Mouse (Mus musculus) ES-Bruce4 (cell line): ENCODE results near the gene Serpinb6a. TPM values are rescaled to one million over a fixed set of nuclear protein-coding genes. Genes with fewer than 3 reads are reported as not detected.

Experiments
- H3K27ac ChIP-seq: 2 replicates; pipeline ENCODE4 v1.5.1; 2012; ENCODE audit warnings: low read length, inconsistent platforms; ENCODE audit not compliant: insufficient read depth
- H3K27me3 ChIP-seq: 2 replicates; pipeline ENCODE4 v1.6.1; 2012; ENCODE audit warnings: mild to moderate bottlenecking, low read length, inconsistent platforms; ENCODE audit not compliant: control insufficient read depth, poor library complexity, insufficient read depth, severe bottlenecking
- H3K36me3 ChIP-seq: 2 replicates; pipeline ENCODE4 v1.6.1; 2012; ENCODE audit warnings: inconsistent platforms, mild to moderate bottlenecking, low read length, moderate library complexity; ENCODE audit not compliant: control insufficient read depth, poor library complexity, insufficient read depth, severe bottlenecking
- H3K4me1 ChIP-seq: one replicate; pipeline ENCODE4 v1.8.1; 2011; ENCODE audit warnings: low read length; ENCODE audit not compliant: control insufficient read depth, insufficient read depth
- H3K4me3 ChIP-seq: 2 replicates; pipeline ENCODE4 v1.5.1; 2011; ENCODE audit warnings: low read depth, mild to moderate bottlenecking, low read length
- H3K9ac ChIP-seq: 2 replicates; pipeline ENCODE4 v1.6.1; 2012; ENCODE audit warnings: low read depth, mild to moderate bottlenecking, inconsistent platforms; ENCODE audit not compliant: poor library complexity, severe bottlenecking
- H3K9me3 ChIP-seq: replicated peaks from 2 replicates; pipeline ENCODE4 v1.6.1; 2012; ENCODE audit warnings: mild to moderate bottlenecking, low read length, inconsistent platforms; ENCODE audit not compliant: control insufficient read depth, poor library complexity, insufficient read depth, severe bottlenecking
- CTCF ChIP-seq: IDR thresholded peaks from one replicate; pipeline ENCODE4 v1.8.1; 2011; ENCODE audit warnings: low read depth, low read length
- EP300 ChIP-seq: IDR thresholded peaks from 2 replicates; pipeline ENCODE4 v1.6.1; 2011; ENCODE audit warnings: low read depth, low read length; ENCODE audit not compliant: insufficient read depth
- POLR2A ChIP-seq: IDR thresholded peaks from one replicate; pipeline ENCODE4 v1.8.1; 2011; ENCODE audit warnings: low read length; ENCODE audit not compliant: insufficient read depth
- polyA plus RNA-seq: library from polyadenylated mRNA; stranded (reverse); fragments of >200 nt; gene quantifications from 2 replicates; pipeline ENCODE4 v1.2.4, GENCODE M21; 2011; ENCODE audit warnings: low read depth; ENCODE audit not compliant: missing spikeins, insufficient read depth, insufficient read length

The Serpinb6a gene
- polyA plus RNA-seq, 1 experiment = 128 TPM

DNA sequence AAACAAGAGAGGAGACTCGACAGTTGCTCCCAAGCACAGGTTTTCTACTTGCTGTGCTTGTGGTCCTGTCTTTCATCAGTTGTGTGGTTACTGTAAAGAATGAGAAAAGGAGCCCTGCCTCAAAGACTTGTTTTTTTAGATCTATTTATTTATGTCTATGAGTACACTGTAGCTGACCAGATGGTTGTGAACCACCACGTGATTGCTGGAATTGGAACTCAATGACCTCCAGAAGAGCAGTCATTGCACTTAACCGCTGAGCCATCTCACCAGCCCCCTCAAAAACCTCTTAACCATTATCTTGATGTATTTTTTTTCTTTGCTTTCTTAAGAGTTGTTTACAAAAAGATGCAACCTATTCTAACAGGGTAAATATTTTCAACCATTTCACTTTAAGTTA is 32.8 kb upstream of the Serpinb6a start:
- Histone ChIP-seq H3K4me3 (no peak overlapping the region), H3K9ac (no peak overlapping the region), H3K27ac (no peak overlapping the region), H3K36me3 (no peaks in the 10 kb centered on the region), H3K27me3 (no peaks in the 10 kb centered on the region), H3K9me3 (no peaks in the 10 kb centered on the region), H3K4me1 (peaks cover 3% of the 10 kb centered on the region)
- TF ChIP-seq POLR2A (no peak), EP300 (no peak), CTCF (no peak)

DNA sequence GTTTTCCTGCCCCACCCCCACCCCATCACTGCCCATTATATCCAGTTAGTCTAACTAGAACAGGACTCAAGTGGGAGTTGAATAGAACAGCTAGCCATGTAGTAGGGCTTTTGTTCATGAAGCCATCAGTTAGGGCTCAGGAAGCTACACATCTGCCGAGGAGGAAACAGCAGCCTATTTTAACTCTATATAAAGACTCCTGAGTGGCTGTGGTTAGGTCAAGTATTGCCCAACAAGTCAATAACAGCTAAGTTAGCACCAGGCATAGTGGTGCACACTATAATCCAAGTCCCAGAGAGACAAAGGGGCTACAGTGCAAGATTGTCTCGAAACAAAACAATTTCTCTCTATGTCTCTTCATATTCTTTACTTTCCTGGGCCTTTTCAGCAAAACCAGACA is 29.4 kb upstream of the Serpinb6a start:
- Histone ChIP-seq H3K4me1 (peaks cover 2% of the 10 kb centered on the region), H3K9me3 (no peaks in the 10 kb centered on the region), H3K9ac (no peak overlapping the region), H3K27me3 (no peaks in the 10 kb centered on the region), H3K36me3 (no peaks in the 10 kb centered on the region), H3K4me3 (no peak overlapping the region), H3K27ac (no peak overlapping the region)
- no peak for TF ChIP-seq CTCF
- TF ChIP-seq EP300 = no peak
- TF ChIP-seq POLR2A = no peak

DNA sequence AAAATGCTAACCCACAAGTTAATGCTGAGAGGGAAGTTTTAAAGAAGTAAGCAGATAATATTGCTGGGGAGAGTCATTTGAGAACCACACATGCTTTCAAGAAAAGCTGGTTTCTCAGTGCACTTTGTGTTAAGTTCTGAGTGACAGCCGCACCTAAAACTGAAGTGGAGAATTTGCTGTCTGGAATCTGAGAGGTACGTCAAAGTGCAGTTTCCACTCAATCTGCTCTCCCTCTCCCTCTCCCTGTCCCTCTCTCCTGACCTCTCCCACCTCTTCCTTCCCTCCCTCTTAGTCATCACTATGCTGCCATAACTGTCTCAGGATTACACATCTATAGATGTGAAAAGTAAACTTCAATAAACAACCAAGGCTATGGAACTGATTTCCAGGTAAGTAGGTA is 19.4 kb upstream of the Serpinb6a start:
- H3K9me3 ChIP-seq = no peaks in the 10 kb centered on the region
- no peaks in the 10 kb centered on the region for H3K36me3 ChIP-seq
- no peak overlapping the region for H3K4me3 ChIP-seq
- H3K27ac ChIP-seq = no peak overlapping the region
- no peak for TF ChIP-seq CTCF
- TF ChIP-seq EP300 = no peak
- no peak for TF ChIP-seq POLR2A
- H3K9ac ChIP-seq = no peak overlapping the region
- H3K27me3 ChIP-seq = no peaks in the 10 kb centered on the region
- H3K4me1 ChIP-seq = no peaks in the 10 kb centered on the region

DNA sequence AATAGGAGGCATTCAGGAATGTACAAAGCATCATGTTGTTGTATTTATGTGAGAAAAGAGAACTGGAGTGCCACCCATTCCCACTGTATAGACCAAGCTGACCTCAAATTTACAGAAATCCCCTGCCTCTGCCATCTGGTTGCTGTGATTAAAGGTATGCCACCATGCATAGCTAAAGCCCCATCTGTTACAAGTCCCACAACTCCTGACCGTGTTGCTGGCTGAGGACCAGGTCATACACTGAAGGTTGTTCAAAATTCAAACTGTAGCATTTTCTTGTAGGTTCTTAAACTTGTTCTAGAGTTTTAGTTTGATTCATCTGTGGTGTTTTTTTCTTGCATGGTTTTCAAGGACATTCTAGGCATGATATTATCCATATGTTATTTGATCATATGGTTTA is 15.9 kb upstream of the Serpinb6a start:
- H3K36me3 ChIP-seq = 0 out of 2 replicates have a peak, but pooled peaks cover 3% of the 10 kb centered on the region
- H3K27ac ChIP-seq = no peak overlapping the region
- H3K4me3 ChIP-seq = no peak overlapping the region
- TF ChIP-seq CTCF (no peak), EP300 (no peak), POLR2A (no peak)
- no peaks in the 10 kb centered on the region for H3K27me3 ChIP-seq
- no peaks in the 10 kb centered on the region for H3K9me3 ChIP-seq
- H3K9ac ChIP-seq = no peak overlapping the region
- no peaks in the 10 kb centered on the region for H3K4me1 ChIP-seq

DNA sequence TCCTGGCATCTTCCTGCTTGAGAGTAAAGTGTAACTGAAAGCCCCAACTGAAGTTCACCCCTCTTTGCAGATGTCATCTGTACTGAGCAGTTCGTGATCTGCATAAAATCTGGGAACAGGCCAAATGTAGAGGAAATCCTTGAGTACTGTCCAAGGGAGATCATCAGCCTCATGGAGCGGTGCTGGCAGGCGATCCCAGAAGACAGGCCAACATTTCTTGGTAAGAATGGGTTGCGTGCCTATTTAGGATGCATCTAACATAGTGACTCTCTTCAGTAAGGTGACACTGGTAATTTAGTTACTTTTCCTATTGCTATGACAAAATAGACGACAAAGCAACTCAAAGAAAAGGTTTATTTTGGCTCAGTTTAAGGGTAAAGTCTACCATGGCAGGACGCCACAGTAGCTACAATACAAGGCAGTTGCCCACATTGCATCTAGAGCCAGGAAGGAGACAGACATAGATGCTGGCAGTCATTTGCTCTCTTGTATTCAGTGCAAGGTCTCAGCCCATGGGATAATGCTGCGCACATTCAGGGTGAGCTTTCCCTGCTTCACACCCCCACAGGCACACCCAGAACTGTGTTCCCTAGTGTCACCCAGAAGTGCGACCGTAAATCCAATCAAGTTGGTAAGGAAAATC is 14.5 kb upstream of the Serpinb6a start:
- H3K9me3 ChIP-seq = no peaks in the 10 kb centered on the region
- H3K27ac ChIP-seq = no peak overlapping the region
- no peaks in the 10 kb centered on the region for H3K4me1 ChIP-seq
- H3K4me3 ChIP-seq = no peak overlapping the region
- no peaks in the 10 kb centered on the region for H3K27me3 ChIP-seq
- H3K9ac ChIP-seq = no peak overlapping the region
- TF ChIP-seq EP300 = no peak
- TF ChIP-seq POLR2A = no peak
- no peak for TF ChIP-seq CTCF
- H3K36me3 ChIP-seq = peaks cover 3% of the 10 kb centered on the region; the same call in 1 of the 2 replicates

DNA sequence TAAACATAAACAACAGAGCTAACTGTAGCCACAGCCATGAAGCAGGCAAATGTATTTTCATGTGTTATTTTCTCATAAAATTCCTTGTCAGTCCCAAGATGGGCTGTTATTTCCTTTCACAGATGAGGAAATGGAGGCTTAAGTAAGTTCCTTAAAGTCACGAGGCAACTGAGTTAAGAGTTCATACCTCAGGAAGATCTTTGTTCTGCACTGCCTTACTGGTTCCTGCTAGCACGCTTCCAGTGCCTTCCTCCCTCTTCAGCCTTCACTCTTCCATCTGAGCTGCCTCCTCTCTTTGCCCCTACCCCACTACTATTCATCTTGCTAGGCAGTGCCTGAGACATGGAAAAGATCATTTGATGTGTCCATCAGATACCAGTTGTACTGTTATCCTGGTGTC is 4.6 kb upstream of the Serpinb6a start:
- Histone ChIP-seq H3K36me3 (no peaks in the 10 kb centered on the region; the same call in 1 of the 2 replicates), H3K4me1 (no peaks in the 10 kb centered on the region), H3K27me3 (no peaks in the 10 kb centered on the region), H3K27ac (no peak overlapping the region), H3K9me3 (no peaks in the 10 kb centered on the region), H3K9ac (no peak overlapping the region), H3K4me3 (no peak overlapping the region)
- TF ChIP-seq POLR2A = no peak
- TF ChIP-seq EP300 = no peak
- no peak for TF ChIP-seq CTCF
